Mouse (Mus musculus) natural killer cell, adult 2 months (primary cell): Measurements from ENCODE around the gene Epsti1.

Experiments
- DNase-seq, 2 experiments: peaks; one replicate each; pipeline ENCODE4 v3.0.0; 2022; ENCODE audit warnings: low spot score in 2 of 2

Epsti1 gene

GRCm38 (mm10) chr14:78015540-78016321 lies 111.7 kb downstream of the Epsti1 start:
- no peak for DNase-seq

DNA sequence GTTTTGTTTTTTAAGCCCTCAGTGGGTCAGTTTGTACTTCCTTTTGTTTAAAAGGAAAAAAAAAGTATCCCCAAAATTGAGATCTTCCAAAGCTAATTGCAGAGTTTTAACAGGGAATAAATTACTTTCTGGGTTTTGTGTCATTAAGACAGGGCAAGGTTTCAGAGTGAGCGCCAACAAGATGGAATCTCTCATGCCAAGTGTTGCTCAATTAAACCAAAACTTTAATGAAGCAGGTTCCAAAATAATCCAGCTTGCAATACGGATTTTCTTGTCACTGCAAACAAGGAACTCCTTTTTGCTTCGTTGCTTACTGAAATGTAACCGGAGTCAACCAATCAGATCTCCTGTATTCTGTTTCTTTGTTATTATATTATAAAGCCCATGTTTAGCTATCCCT lies 112.4 kb downstream of the Epsti1 start:
- DNase-seq: no peak

- no peak for DNase-seq
Observed at GRCm38 (mm10) chr14:78019935-78020334, 115.9 kb downstream of the Epsti1 start.

- no peak for DNase-seq
Observed at GRCm38 (mm10) chr14:78038876-78039275, 134.8 kb downstream of the Epsti1 start.

- DNase-seq: no peak
Observed at GRCm38 (mm10) chr14:78040643-78041042, 136.6 kb downstream of the Epsti1 start.

DNA sequence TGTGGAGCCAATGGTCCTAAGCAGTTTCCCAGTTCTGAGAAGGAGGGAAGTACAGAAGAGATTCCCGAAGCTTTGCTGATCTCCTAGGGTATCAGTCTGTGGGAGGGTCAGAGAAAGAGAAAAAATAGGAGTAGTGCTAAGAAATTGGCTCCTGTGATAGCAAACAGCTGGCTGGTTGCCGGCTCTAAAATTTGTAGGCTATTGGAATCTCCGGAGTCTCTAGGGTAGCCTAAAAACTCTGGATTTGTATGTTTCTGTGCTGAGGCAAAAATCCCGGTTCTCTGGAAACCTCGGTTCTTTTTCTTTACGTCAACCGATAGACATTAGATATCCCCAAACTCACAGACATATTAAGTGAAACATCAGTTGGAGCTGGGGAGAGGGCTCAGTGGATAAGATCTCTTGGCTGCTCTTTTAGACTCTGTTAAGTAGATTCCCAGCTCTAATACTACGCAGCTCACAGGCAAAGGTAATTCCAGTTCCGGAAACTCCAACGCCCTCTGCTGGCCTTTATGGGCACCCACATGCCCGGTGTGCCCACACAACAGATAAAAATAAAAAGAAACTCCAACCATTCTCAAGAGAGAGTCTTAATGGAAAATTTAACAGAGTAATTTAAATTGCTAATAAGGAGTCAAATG lies 138.0 kb downstream of the Epsti1 start:
- DNase-seq: no peak

GRCm38 (mm10) chr14:78043079-78043478 lies 139.0 kb downstream of the Epsti1 start:
- no peak for DNase-seq

DNA sequence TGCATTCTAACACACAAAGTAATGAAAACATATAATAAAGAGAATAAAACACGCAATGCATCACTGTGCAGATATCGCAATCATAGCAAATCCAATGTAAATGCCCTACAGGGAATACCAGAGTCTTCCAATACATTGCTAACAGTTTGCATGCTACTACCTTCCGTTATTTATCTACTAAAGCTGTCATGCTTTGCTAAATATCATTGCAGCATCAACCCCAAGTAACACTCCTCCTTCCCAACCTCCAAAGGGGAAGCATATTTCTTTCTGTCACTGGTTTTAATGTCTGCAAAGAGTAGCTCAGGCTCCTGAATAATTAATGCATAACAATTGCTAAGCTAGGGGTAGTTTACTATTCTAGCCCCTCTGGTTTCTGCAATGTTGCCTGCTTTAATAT lies 144.2 kb downstream of the Epsti1 start:
- no peak for DNase-seq

- DNase-seq: no peak
Observed at GRCm38 (mm10) chr14:78048674-78049073, 144.6 kb downstream of the Epsti1 start.
